Mouse (Mus musculus) myocyte (in vitro differentiated cells): ENCODE measurements around the gene Gm20388.

ENCODE experiments used
- CEBPB ChIP-seq: IDR thresholded peaks from 2 replicates; pipeline ENCODE4 v1.6.1; 2011; ENCODE audit warnings: mild to moderate bottlenecking, moderate library complexity; ENCODE audit not compliant: poor library complexity, insufficient read depth, severe bottlenecking
- E2F4 ChIP-seq: IDR thresholded peaks from one replicate; pipeline ENCODE4 v1.6.1; 2011; ENCODE audit warnings: mild to moderate bottlenecking, control low read depth, moderate library complexity; ENCODE audit not compliant: insufficient read depth
- MAX ChIP-seq: IDR thresholded peaks from one replicate; pipeline ENCODE4 v1.6.1; 2011; ENCODE audit warnings: low read depth, mild to moderate bottlenecking, control low read depth
- MYOD1 ChIP-seq, 3 experiments: IDR thresholded peaks; one replicate each; pipeline ENCODE4 v1.6.1; 2011; ENCODE audit warnings: control low read depth in 2 of 3, low read depth in 2 of 3, mild to moderate bottlenecking in 2 of 3, moderate library complexity in 1 of 3; ENCODE audit not compliant: insufficient read length in 2 of 3, control insufficient read depth in 1 of 3
- MYOG ChIP-seq, 3 experiments: IDR thresholded peaks; one replicate each; pipeline ENCODE4 v1.6.1; 2011; ENCODE audit warnings: control low read depth in 2 of 3, low read depth in 2 of 3, mild to moderate bottlenecking in 2 of 3; ENCODE audit not compliant: insufficient read length in 2 of 3, control insufficient read depth in 1 of 3, insufficient read depth in 1 of 3
- POLR2A ChIP-seq: IDR thresholded peaks from one replicate; pipeline ENCODE4 v1.6.1; 2011; ENCODE audit warnings: low read depth, mild to moderate bottlenecking, control low read depth, moderate library complexity; ENCODE audit not compliant: insufficient read length
- REST ChIP-seq: IDR thresholded peaks from one replicate; pipeline ENCODE4 v1.6.1; 2011; ENCODE audit warnings: mild to moderate bottlenecking, control low read depth, moderate library complexity; ENCODE audit not compliant: insufficient read depth, insufficient read length
- SRF ChIP-seq: IDR thresholded peaks from one replicate; pipeline ENCODE4 v1.6.1; 2011; ENCODE audit warnings: low read depth; ENCODE audit not compliant: control insufficient read depth, insufficient read length
- TCF12 ChIP-seq: IDR thresholded peaks from one replicate; pipeline ENCODE4 v1.6.1; 2011; ENCODE audit warnings: mild to moderate bottlenecking, control low read depth; ENCODE audit not compliant: poor library complexity, insufficient read depth, severe bottlenecking
- TCF3 ChIP-seq: IDR thresholded peaks from one replicate; pipeline ENCODE4 v1.6.1; 2011; ENCODE audit warnings: low read depth, control low read depth; ENCODE audit not compliant: insufficient read length
- USF1 ChIP-seq: IDR thresholded peaks from one replicate; pipeline ENCODE4 v1.6.1; 2011; ENCODE audit warnings: low read depth, mild to moderate bottlenecking, control low read depth, moderate library complexity

- TF ChIP-seq MAX = no peak
- TF ChIP-seq POLR2A = no peak
- TF ChIP-seq TCF3 = no peak
- TF ChIP-seq CEBPB = no peak
- TF ChIP-seq TCF12 = no peak
- TF ChIP-seq E2F4 = no peak
- TF ChIP-seq MYOD1 (IDR thresholded peaks at IDR 0.05; ENCODE audit: control insufficient read depth in 1 of 3, insufficient read length in 2 of 3, low read depth in 2 of 3) = no peak
- TF ChIP-seq SRF = no peak
- no peak for TF ChIP-seq USF1
- TF ChIP-seq REST = no peak
- TF ChIP-seq MYOG (IDR thresholded peaks at IDR 0.05; ENCODE audit: control insufficient read depth in 1 of 3, insufficient read depth in 1 of 3, insufficient read length in 2 of 3, low read depth in 2 of 3) = no peak
Measured at GRCm38 (mm10) chr8:121074848-121075145, 1164.2 kb downstream of the Gm20388 start.
